Mouse (Mus musculus) adrenal gland, postnatal 0 days (tissue): ENCODE data around the gene Cul9. TPM values are rescaled to one million over a fixed set of nuclear protein-coding genes. Genes with fewer than 3 reads are reported as not detected.

Experiments
- microRNA-seq: library from miRNA; unstranded; fragments of <30 nt; microRNA quantifications from one replicate; pipeline ENCODE4, GENCODE M21; 2016; ENCODE audit warnings: borderline replicate concordance; ENCODE audit not compliant: insufficient number of aligned reads
- polyA plus RNA-seq: library from polyadenylated mRNA; unstranded; fragments of >200 nt; fragmentation: Nextera tagmentation; extraction: Ambion mirVana; gene quantifications from 2 replicates; pipeline ENCODE4 v1.2.1, GENCODE M21; 2015

The Cul9 gene
- polyA plus RNA-seq: 5.8 and 6.3 TPM in 2 replicates

DNA sequence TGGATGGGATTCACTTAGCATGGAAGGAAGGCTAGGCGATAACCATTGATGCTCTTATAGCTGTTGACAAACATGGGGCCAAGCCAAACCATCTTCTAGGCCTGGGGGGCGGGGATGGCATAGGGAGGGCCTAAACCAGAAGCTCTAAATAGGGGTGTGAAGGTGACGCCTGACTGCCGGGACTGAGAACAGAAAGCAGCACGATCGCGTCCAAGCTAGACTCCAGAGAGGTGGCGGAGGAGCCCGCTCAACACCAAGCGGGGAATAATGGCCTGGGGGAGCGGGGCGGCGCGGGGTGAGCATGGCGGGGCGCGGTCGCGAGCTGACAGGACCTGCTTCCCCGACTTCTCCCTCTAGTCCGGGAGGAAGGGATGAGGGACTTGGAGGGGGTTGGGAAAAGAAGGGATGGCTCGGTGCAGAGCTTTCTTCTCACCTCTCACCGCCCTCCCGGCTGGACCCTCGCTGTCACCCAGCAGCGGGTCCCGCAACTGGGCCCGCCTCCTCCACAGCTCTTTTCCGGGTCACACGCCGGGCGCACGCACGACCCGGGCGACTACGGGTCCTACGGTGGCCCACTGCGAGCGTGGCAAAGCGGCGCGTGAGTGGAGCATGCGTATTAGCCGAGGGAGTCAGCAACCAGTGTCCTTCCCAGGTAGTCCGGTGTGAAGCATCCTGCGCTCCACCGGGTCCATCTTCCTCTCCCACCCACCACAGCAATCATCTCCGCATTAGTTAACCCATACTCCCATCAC is at the start of gene Cul9:
Gene Cul9 (minus strand): TSS at position 576 of the 752 bp plus-strand sequence.

GRCm38 (mm10) chr17:46555673-46556583 is 9.7 kb upstream of the Cul9 start, which contains the start of gene Srf:
Gene Srf, minus strand, starts transcription at chr17:46556175.

DNA sequence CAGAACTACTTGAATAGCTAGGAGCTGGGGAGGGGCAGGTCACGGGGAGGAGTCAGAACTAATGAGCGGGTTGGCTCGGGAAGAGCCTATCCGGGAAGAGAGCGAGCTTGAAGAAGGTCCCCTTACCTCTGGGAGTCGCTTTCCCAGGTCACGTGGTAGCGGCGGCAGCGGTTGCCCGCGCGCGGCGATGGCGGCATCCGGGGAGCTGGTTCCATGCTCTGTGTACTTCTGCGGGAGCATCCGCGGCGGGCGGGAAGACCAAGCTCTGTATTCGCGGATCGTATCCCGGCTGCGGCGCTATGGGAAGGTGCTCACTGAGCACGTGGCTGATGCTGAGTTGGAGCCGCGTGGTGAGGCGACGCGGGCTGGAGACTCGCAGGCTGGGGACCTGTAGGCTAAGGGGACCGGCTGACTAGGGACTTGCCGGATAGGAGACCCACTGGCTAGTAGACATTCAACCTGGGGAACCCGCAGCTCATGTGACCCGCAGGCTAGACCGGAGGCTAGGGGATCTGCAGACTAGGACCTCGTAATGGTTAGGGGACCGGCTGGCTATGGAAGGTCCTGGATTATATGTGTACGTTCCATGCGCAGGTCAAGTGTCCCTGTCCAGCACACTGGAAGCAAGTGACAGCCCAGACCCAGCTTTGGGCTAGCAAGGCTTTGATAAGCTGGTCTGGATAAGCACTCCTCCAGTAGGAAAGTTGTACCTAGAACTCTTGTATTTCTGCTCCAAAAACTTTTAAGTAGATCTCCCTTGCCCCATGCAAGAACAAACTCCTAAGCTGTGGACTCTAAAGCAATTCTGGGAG is 49.4 kb downstream of the Cul9 start, which contains the start of gene Dnph1:
Gene Dnph1 (plus strand): TSS at position 89 of the 812 bp plus-strand sequence.

DNA sequence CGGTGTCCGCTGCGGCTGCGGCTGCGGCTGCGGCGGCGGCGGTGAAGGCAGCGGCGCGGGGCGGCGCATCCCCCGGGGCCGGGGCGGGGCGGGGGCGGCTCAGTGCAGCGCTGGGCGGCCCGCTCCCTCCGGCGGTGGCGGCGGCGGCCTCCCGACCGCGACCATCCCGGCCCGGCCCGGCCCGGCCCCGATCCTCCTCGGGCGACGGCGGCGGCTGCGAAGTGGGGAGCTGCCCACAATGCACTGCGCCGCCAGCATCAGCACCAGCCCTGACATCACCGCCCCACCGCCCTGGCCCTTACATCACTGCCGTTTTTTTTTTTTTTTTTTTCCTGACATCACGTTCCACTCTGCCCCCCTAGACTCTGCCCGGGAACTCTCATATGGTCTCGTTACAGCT is 58.8 kb downstream of the Cul9 start, which contains the start of gene Ttbk1:
Gene Ttbk1 (minus strand): TSS at position 245 of the 400 bp plus-strand sequence.

Small RNA genes within 50 kb of the gene (microRNA-seq; reads per million reads assigned to microRNA genes)
- gene Mir6976: not detected

Other genes with a start within 250 kb of the Cul9 start
- gene Dlk2, start 249.0 kb downstream of the Cul9 start, polyA plus RNA-seq: 0.22 and 0.87 TPM in 2 replicates
- 3.3 and 4.3 TPM in 2 replicates for gene Abcc10, start 218.0 kb downstream of the Cul9 start, polyA plus RNA-seq
- gene Zfp318, start 162.7 kb downstream of the Cul9 start, polyA plus RNA-seq: 5.7 and 6.8 TPM in 2 replicates
- gene Crip3, start 117.5 kb downstream of the Cul9 start, polyA plus RNA-seq: 1.6 TPM in 2 replicates
- 0.22 TPM in 1 of 2 replicates, not detected in the other for gene Slc22a7, start 107.9 kb downstream of the Cul9 start, polyA plus RNA-seq
- 0.52 and 1.7 TPM in 2 replicates for gene Ttbk1, start 58.7 kb downstream of the Cul9 start, polyA plus RNA-seq
- gene Dnph1, start 49.7 kb downstream of the Cul9 start, polyA plus RNA-seq: 9.2 and 12.5 TPM in 2 replicates
- 2.0 and 4.1 TPM in 2 replicates for gene Srf, start 9.8 kb upstream of the Cul9 start, polyA plus RNA-seq
- gene Ptk7, start 83.1 kb upstream of the Cul9 start, polyA plus RNA-seq: 20.2 and 22.3 TPM in 2 replicates
- 21.7 and 29.3 TPM in 2 replicates for gene Klc4, start 99.6 kb upstream of the Cul9 start, polyA plus RNA-seq
- 91.3 and 138 TPM in 2 replicates for gene Mrpl2, start 99.8 kb upstream of the Cul9 start, polyA plus RNA-seq
- 22.6 and 24.3 TPM in 2 replicates for gene Cul7, start 103.9 kb upstream of the Cul9 start, polyA plus RNA-seq
- 41.4 and 55.1 TPM in 2 replicates for gene Rrp36, start 128.0 kb upstream of the Cul9 start, polyA plus RNA-seq
- gene Mea1, start 132.4 kb upstream of the Cul9 start, polyA plus RNA-seq: 148 and 198 TPM in 2 replicates
- 82.8 and 111 TPM in 2 replicates for gene Klhdc3, start 134.5 kb upstream of the Cul9 start, polyA plus RNA-seq
- gene Ppp2r5d, start 158.7 kb upstream of the Cul9 start, polyA plus RNA-seq: 32.7 and 36.4 TPM in 2 replicates
- 21.2 and 30.3 TPM in 2 replicates for gene Pex6, start 165.1 kb upstream of the Cul9 start, polyA plus RNA-seq
- gene Gnmt, start 182.8 kb upstream of the Cul9 start, polyA plus RNA-seq: 15.0 and 25.6 TPM in 2 replicates
- gene Cnpy3, start 205.8 kb upstream of the Cul9 start, polyA plus RNA-seq: 40.2 and 56.1 TPM in 2 replicates
- gene Ptcra, start 217.3 kb upstream of the Cul9 start, polyA plus RNA-seq: 0.13 and 0.14 TPM in 2 replicates
- gene 2310039H08Rik, start 226.2 kb upstream of the Cul9 start, polyA plus RNA-seq: 150 and 176 TPM in 2 replicates
- 80.6 and 93.1 TPM in 2 replicates for gene Rpl7l1, start 236.3 kb upstream of the Cul9 start, polyA plus RNA-seq